Mouse (Mus musculus) MEL (cell line): Measurements from ENCODE around the gene Fndc3b. TPM values are rescaled to one million over a fixed set of nuclear protein-coding genes. Genes with fewer than 3 reads are reported as not detected.

Experiments
- DNase-seq: peaks from one replicate; pipeline ENCODE4 v3.0.0; 2011; ENCODE audit warnings: low read depth, low spot score
- H3K27ac ChIP-seq: 2 replicates; pipeline ENCODE4 v1.5.1; 2012; ENCODE audit warnings: low read depth, mild to moderate bottlenecking, control low read depth, low read length, moderate library complexity; ENCODE audit not compliant: control insufficient read depth
- H3K27me3 ChIP-seq, 2 experiments: fragments of 150-350 bp in 1 of 2; sonication (generic) in 1 of 2; 2 replicates each; pipeline ENCODE4 v1.6.1; 2012; ENCODE audit warnings: low read length in 2 of 2, mild to moderate bottlenecking in 2 of 2, improper control_type of control experiment in 1 of 2, moderate library complexity in 1 of 2; ENCODE audit not compliant: insufficient read depth in 2 of 2, control insufficient read depth in 1 of 2
- H3K36me3 ChIP-seq, 2 experiments: 2 replicates each; pipeline ENCODE4 v1.6.1; 2012 to 2014; ENCODE audit warnings: low read length in 2 of 2, improper control_type of control experiment in 1 of 2, inconsistent platforms in 1 of 2, mild to moderate bottlenecking in 1 of 2; ENCODE audit not compliant: insufficient read depth in 2 of 2, control insufficient read depth in 1 of 2
- H3K4me1 ChIP-seq, 2 experiments: fragments of 150-350 bp in 1 of 2; sonication (generic) in 1 of 2; 2 replicates each; pipeline ENCODE4 v1.6.1; 2012; ENCODE audit warnings: low read length in 2 of 2, improper control_type of control experiment in 1 of 2, mild to moderate bottlenecking in 1 of 2; ENCODE audit not compliant: insufficient read depth in 2 of 2, control insufficient read depth in 1 of 2
- H3K4me3 ChIP-seq, 2 experiments: fragments of 150-350 bp in 1 of 2; sonication (generic) in 1 of 2; 2 replicates each; pipeline ENCODE4 v1.5.1; 2012; ENCODE audit warnings: low read depth in 2 of 2, low read length in 2 of 2, mild to moderate bottlenecking in 2 of 2, moderate library complexity in 2 of 2, control low read depth in 1 of 2, improper control_type of control experiment in 1 of 2; ENCODE audit not compliant: control insufficient read depth in 1 of 2, insufficient read depth in 1 of 2
- H3K79me2 ChIP-seq: 2 replicates; pipeline ENCODE4 v1.6.1; 2012; ENCODE audit warnings: mild to moderate bottlenecking, low read length, moderate library complexity; ENCODE audit not compliant: control insufficient read depth, poor library complexity, insufficient read depth
- H3K9ac ChIP-seq: 2 replicates; pipeline ENCODE4 v1.6.1; 2012; ENCODE audit warnings: low read depth, mild to moderate bottlenecking, control low read depth, low read length, moderate library complexity; ENCODE audit not compliant: control insufficient read depth, poor library complexity, severe bottlenecking
- H3K9me3 ChIP-seq: fragments of 150-350 bp; sonication (generic); replicated peaks from 2 replicates; pipeline ENCODE4 v1.6.1; 2012; ENCODE audit warnings: mild to moderate bottlenecking, low read length, improper control_type of control experiment, moderate library complexity; ENCODE audit not compliant: insufficient read depth
- BHLHE40 ChIP-seq: IDR thresholded peaks from 2 replicates; pipeline ENCODE4 v1.6.1; 2012; ENCODE audit warnings: low read depth, mild to moderate bottlenecking, inconsistent platforms, low read length, improper control_type of control experiment, borderline replicate concordance
- CHD1 ChIP-seq: IDR thresholded peaks from 2 replicates; pipeline ENCODE4 v1.6.1; 2012; ENCODE audit warnings: low read depth, mild to moderate bottlenecking, inconsistent platforms, low read length, improper control_type of control experiment
- CHD2 ChIP-seq: IDR thresholded peaks from 2 replicates; pipeline ENCODE4 v1.6.1; 2011; ENCODE audit warnings: low read length, improper control_type of control experiment
- CTCF ChIP-seq, 3 experiments: IDR thresholded peaks in 2 of 3; conservative IDR thresholded peaks in 1 of 3; 2 replicates each; pipeline ENCODE4 v1.5.1; 2011 to 2012; ENCODE audit warnings: low read length in 3 of 3, low read depth in 2 of 3, mild to moderate bottlenecking in 2 of 3, improper control_type of control experiment in 1 of 3, inconsistent platforms in 1 of 3, mixed read lengths in 1 of 3, moderate library complexity in 1 of 3; ENCODE audit not compliant: control insufficient read depth in 1 of 3, insufficient read depth in 1 of 3, poor library complexity in 1 of 3, severe bottlenecking in 1 of 3
- E2F4 ChIP-seq: IDR thresholded peaks from 2 replicates; pipeline ENCODE4 v1.6.1; 2011; ENCODE audit warnings: low read depth, low read length, improper control_type of control experiment, borderline replicate concordance
- EP300 ChIP-seq, 2 experiments: IDR thresholded peaks; 2 replicates each; pipeline ENCODE4 v1.6.1; 2011; ENCODE audit warnings: improper control_type of control experiment in 2 of 2, low read length in 2 of 2, low read depth in 1 of 2, mild to moderate bottlenecking in 1 of 2
- HCFC1 ChIP-seq: IDR thresholded peaks from 2 replicates; pipeline ENCODE4 v1.6.1; 2012; ENCODE audit warnings: low read depth, mild to moderate bottlenecking, inconsistent platforms, low read length, improper control_type of control experiment, moderate library complexity
- JUND ChIP-seq: IDR thresholded peaks from 2 replicates; pipeline ENCODE4 v1.6.1; 2011; ENCODE audit warnings: low read depth, mild to moderate bottlenecking, improper control_type of control experiment, low read length
- MAX ChIP-seq: IDR thresholded peaks from 2 replicates; pipeline ENCODE4 v1.6.1; 2011; ENCODE audit warnings: low read length, improper control_type of control experiment
- MAZ ChIP-seq: IDR thresholded peaks from 2 replicates; pipeline ENCODE4 v1.6.1; 2012; ENCODE audit warnings: low read depth, mild to moderate bottlenecking, inconsistent platforms, low read length, improper control_type of control experiment
- MEF2A ChIP-seq: IDR thresholded peaks from 2 replicates; pipeline ENCODE4 v1.6.1; 2014; ENCODE audit warnings: low read depth, mild to moderate bottlenecking, inconsistent platforms, low read length, improper control_type of control experiment; ENCODE audit not compliant: poor library complexity, insufficient replicate concordance, severe bottlenecking; ENCODE audit errors: extremely low read depth
- MYC ChIP-seq: IDR thresholded peaks from 2 replicates; pipeline ENCODE4 v1.6.1; 2011; ENCODE audit warnings: low read depth, mild to moderate bottlenecking, low read length, improper control_type of control experiment, moderate library complexity
- NELFE ChIP-seq: IDR thresholded peaks from 2 replicates; pipeline ENCODE4 v1.6.1; 2011; ENCODE audit warnings: low read depth, low read length, improper control_type of control experiment
- POLR2A ChIP-seq, 2 experiments: IDR thresholded peaks; 2 replicates each; pipeline ENCODE4 v1.6.1; 2011 to 2012; ENCODE audit warnings: low read length in 2 of 2, mild to moderate bottlenecking in 2 of 2, control low read depth in 1 of 2, improper control_type of control experiment in 1 of 2, low read depth in 1 of 2, moderate library complexity in 1 of 2; ENCODE audit not compliant: control insufficient read depth in 1 of 2, insufficient read depth in 1 of 2, poor library complexity in 1 of 2
- POLR2AphosphoS2 ChIP-seq: IDR thresholded peaks from 2 replicates; pipeline ENCODE4 v1.6.1; 2011; ENCODE audit warnings: low read length, improper control_type of control experiment
- RAD21 ChIP-seq: IDR thresholded peaks from 2 replicates; pipeline ENCODE4 v1.6.1; 2011; ENCODE audit warnings: mild to moderate bottlenecking, low read depth, low read length, improper control_type of control experiment
- RCOR1 ChIP-seq: IDR thresholded peaks from 2 replicates; pipeline ENCODE4 v1.6.1; 2012; ENCODE audit warnings: low read depth, mild to moderate bottlenecking, inconsistent platforms, low read length, improper control_type of control experiment
- SIN3A ChIP-seq: IDR thresholded peaks from 2 replicates; pipeline ENCODE4 v1.6.1; 2012; ENCODE audit warnings: low read length, improper control_type of control experiment, inconsistent platforms
- TAL1 ChIP-seq: IDR thresholded peaks from 2 replicates; pipeline ENCODE4 v1.6.1; 2012; ENCODE audit warnings: mild to moderate bottlenecking, inconsistent platforms, low read length, moderate library complexity, mixed read lengths
- TBP ChIP-seq: IDR thresholded peaks from 2 replicates; pipeline ENCODE4 v1.8.0; 2011; ENCODE audit warnings: low read depth, low read length, improper control_type of control experiment
- TCF12 ChIP-seq: IDR thresholded peaks from 2 replicates; pipeline ENCODE4 v1.6.1; 2014; ENCODE audit warnings: low read depth, mild to moderate bottlenecking, inconsistent platforms, low read length, improper control_type of control experiment, moderate library complexity
- UBTF ChIP-seq: IDR thresholded peaks from 2 replicates; pipeline ENCODE4 v1.6.1; 2012; ENCODE audit warnings: low read depth, mild to moderate bottlenecking, inconsistent platforms, low read length, improper control_type of control experiment, moderate library complexity, borderline replicate concordance; ENCODE audit not compliant: insufficient read depth
- USF1 ChIP-seq: IDR thresholded peaks from 2 replicates; pipeline ENCODE4 v1.6.1; 2014; ENCODE audit warnings: low read depth, mild to moderate bottlenecking, inconsistent platforms, low read length, improper control_type of control experiment, moderate library complexity
- USF2 ChIP-seq, 2 experiments: IDR thresholded peaks; 2 replicates each; pipeline ENCODE4 v1.6.1; 2011 to 2012; ENCODE audit warnings: improper control_type of control experiment in 2 of 2, low read length in 2 of 2, borderline replicate concordance in 1 of 2, inconsistent platforms in 1 of 2, low read depth in 1 of 2, mild to moderate bottlenecking in 1 of 2; ENCODE audit not compliant: insufficient read depth in 1 of 2
- ZKSCAN1 ChIP-seq: IDR thresholded peaks from 2 replicates; pipeline ENCODE4 v1.6.1; 2012; ENCODE audit warnings: low read depth, mild to moderate bottlenecking, inconsistent platforms, low read length, improper control_type of control experiment, moderate library complexity
- ZNF384 ChIP-seq: IDR thresholded peaks from 2 replicates; pipeline ENCODE4 v1.6.1; 2012; ENCODE audit warnings: low read depth, mild to moderate bottlenecking, inconsistent platforms, low read length, improper control_type of control experiment
- polyA plus RNA-seq, 2 experiments: library from polyadenylated mRNA; stranded (reverse) in 1 of 2; unstranded in 1 of 2; fragments of >175 nt in 1 of 2; fragments of >200 nt in 1 of 2; gene quantifications; 2 replicates each; pipeline versions ENCODE4 v1.2.1 to v1.2.4; 2012; ENCODE audit warnings: low replicate concordance in 2 of 2, low read depth in 1 of 2; ENCODE audit not compliant: insufficient read length in 2 of 2, insufficient read depth in 1 of 2, missing spikeins in 1 of 2
- total RNA-seq: library from RNA; depleted of rRNA; stranded (reverse); fragments of 300-350 nt; gene quantifications from 2 replicates; pipeline ENCODE4 v1.2.3, GENCODE M21; 2012

Gene Fndc3b
- total and polyA plus RNA-seq, 3 experiments = not detected

DNA sequence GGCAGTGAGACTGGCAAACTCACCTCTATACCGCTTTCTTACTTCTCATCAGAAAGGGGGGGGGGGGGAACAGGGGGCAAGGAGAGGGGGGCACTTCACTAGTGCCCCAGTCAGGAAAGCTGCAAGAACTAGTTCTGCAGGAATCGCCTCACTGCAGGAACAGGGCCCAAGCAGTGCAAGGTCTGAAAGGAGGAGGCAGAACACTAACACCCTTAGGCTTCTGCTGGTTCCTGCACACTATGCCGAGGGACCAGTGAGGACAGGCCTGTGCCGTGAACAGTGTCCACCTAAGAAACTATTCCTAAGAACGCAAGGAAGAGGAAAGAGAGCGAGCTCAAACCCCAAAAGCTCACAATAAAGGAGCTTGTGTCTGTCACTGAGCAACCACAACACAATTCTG, 26.0 kb downstream of the Fndc3b start:
- H3K4me3 ChIP-seq = no peak overlapping the region
- no peaks in the 10 kb centered on the region for H3K9me3 ChIP-seq
- no peaks in the 10 kb centered on the region for H3K36me3 ChIP-seq
- no peaks in the 10 kb centered on the region for H3K4me1 ChIP-seq
- no peak overlapping the region for H3K9ac ChIP-seq
- H3K79me2 ChIP-seq = no peaks in the 10 kb centered on the region
- H3K27me3 ChIP-seq = no peaks in the 10 kb centered on the region
- no peak for TF ChIP-seq JUND
- no peak for TF ChIP-seq SIN3A
- no peak for TF ChIP-seq RAD21
- no peak for TF ChIP-seq POLR2A (IDR thresholded peaks at IDR 0.05; ENCODE audit: control insufficient read depth in 1 of 2, insufficient read depth in 1 of 2, low read depth in 1 of 2, low read length in 2 of 2, poor library complexity in 1 of 2)
- no peak for TF ChIP-seq MAZ
- TF ChIP-seq USF2 (IDR thresholded peaks at IDR 0.05; ENCODE audit: borderline replicate concordance in 1 of 2, insufficient read depth in 1 of 2, low read depth in 1 of 2, low read length in 2 of 2) = no peak
- no peak for TF ChIP-seq BHLHE40
- TF ChIP-seq ZKSCAN1 = no peak
- TF ChIP-seq TAL1 = no peak
- TF ChIP-seq MYC = no peak
- TF ChIP-seq ZNF384 = no peak
- no peak for TF ChIP-seq TBP
- no peak for TF ChIP-seq CHD2
- TF ChIP-seq NELFE = no peak
- no peak for TF ChIP-seq UBTF
- no peak for TF ChIP-seq MAX
- DNase-seq = no peak
- no peak overlapping the region for H3K27ac ChIP-seq

GRCm38 (mm10) chr3:27683374-27683773, 27.7 kb downstream of the Fndc3b start:
- no peak for TF ChIP-seq MEF2A
- Histone ChIP-seq H3K9me3 (no peaks in the 10 kb centered on the region), H3K27me3 (no peaks in the 10 kb centered on the region), H3K9ac (no peak overlapping the region), H3K79me2 (no peaks in the 10 kb centered on the region), H3K27ac (no peak overlapping the region), H3K36me3 (no peaks in the 10 kb centered on the region), H3K4me3 (no peak overlapping the region), H3K4me1 (no peaks in the 10 kb centered on the region)
- no peak for DNase-seq

GRCm38 (mm10) chr3:27677574-27677973, 33.5 kb downstream of the Fndc3b start:
- no peak overlapping the region for H3K9ac ChIP-seq
- H3K79me2 ChIP-seq = no peaks in the 10 kb centered on the region
- no peaks in the 10 kb centered on the region for H3K9me3 ChIP-seq
- H3K27me3 ChIP-seq = no peaks in the 10 kb centered on the region
- H3K27ac ChIP-seq = no peak overlapping the region
- H3K4me3 ChIP-seq = no peak overlapping the region
- no peaks in the 10 kb centered on the region for H3K4me1 ChIP-seq
- TF ChIP-seq RCOR1 = no peak
- no peak for TF ChIP-seq TBP
- TF ChIP-seq UBTF = no peak
- TF ChIP-seq E2F4 = no peak
- TF ChIP-seq ZKSCAN1 = no peak
- no peak for TF ChIP-seq MAZ
- TF ChIP-seq POLR2AphosphoS2 = no peak
- no peak for TF ChIP-seq TCF12
- no peak for TF ChIP-seq ZNF384
- no peak for TF ChIP-seq SIN3A
- TF ChIP-seq EP300 (IDR thresholded peaks at IDR 0.05; ENCODE audit: low read depth in 1 of 2, low read length in 2 of 2) = no peak
- no peak for TF ChIP-seq CHD1
- no peak for TF ChIP-seq CTCF (IDR thresholded peaks at IDR 0.05 in 2 of 3, conservative IDR thresholded peaks at IDR 0.05 in 1 of 3; ENCODE audit: control insufficient read depth in 1 of 3, insufficient read depth in 1 of 3, low read depth in 2 of 3, low read length in 3 of 3, poor library complexity in 1 of 3, severe bottlenecking in 1 of 3)
- no peak for TF ChIP-seq TAL1
- TF ChIP-seq USF1 = no peak
- no peak for TF ChIP-seq HCFC1
- TF ChIP-seq MEF2A = no peak
- no peak for TF ChIP-seq MAX
- TF ChIP-seq, all 39 proteins: peak for 0
- H3K36me3 ChIP-seq = no peaks in the 10 kb centered on the region
- DNase-seq = no peak
